Mouse (Mus musculus) heart, embryonic 15.5 days (tissue): ENCODE measurements around the gene Lamc1. TPM values are rescaled to one million over a fixed set of nuclear protein-coding genes. Genes with fewer than 3 reads are reported as not detected.
"Not testable (repeated sequence)": the region's sequence is repeated elsewhere in the genome, so short reads cannot be mapped to it uniquely, and the experiment has no call there.

Experiments used
- ATAC-seq: fragments of 200-750 bp; cut with Nextera tagmentation; replicated peaks from 2 replicates; pipeline ENCODE4 v1.8.0; 2017; ENCODE audit warnings: low read depth, moderate TSS enrichment; ENCODE audit not compliant: insufficient number of reproducible peaks, insufficient read depth, low FRiP score
- H3K27ac ChIP-seq: fragments of 300-500 bp; sonication (generic); 2 replicates; pipeline ENCODE4 v1.5.1; 2015; ENCODE audit warnings: mild to moderate bottlenecking, inconsistent platforms
- H3K27me3 ChIP-seq: fragments of 300-500 bp; sonication (generic); 2 replicates; pipeline ENCODE4 v1.6.1; 2015; ENCODE audit warnings: inconsistent platforms
- H3K36me3 ChIP-seq: fragments of 300-500 bp; sonication (generic); 2 replicates; pipeline ENCODE4 v1.6.1; 2015; ENCODE audit warnings: mild to moderate bottlenecking, inconsistent platforms
- H3K4me1 ChIP-seq: fragments of 300-500 bp; sonication (generic); replicated peaks from 2 replicates; pipeline ENCODE4 v1.6.1; 2015; ENCODE audit warnings: inconsistent platforms
- H3K4me2 ChIP-seq: fragments of 300-500 bp; sonication (generic); 2 replicates; pipeline ENCODE4 v1.6.1; 2015; ENCODE audit warnings: inconsistent platforms, mild to moderate bottlenecking, moderate library complexity
- H3K4me3 ChIP-seq: fragments of 300-500 bp; sonication (generic); 2 replicates; pipeline ENCODE4 v1.5.1; 2015; ENCODE audit warnings: mild to moderate bottlenecking, inconsistent platforms
- H3K9ac ChIP-seq: fragments of 300-500 bp; sonication (generic); 2 replicates; pipeline ENCODE4 v1.6.1; 2015; ENCODE audit warnings: mild to moderate bottlenecking, inconsistent platforms
- H3K9me3 ChIP-seq: fragments of 300-500 bp; sonication (generic); replicated peaks from 2 replicates; pipeline ENCODE4 v1.6.1; 2016; ENCODE audit warnings: inconsistent platforms
- WGBS: fragments of 180-500 bp; shearing (Covaris S2); methylation state at CpG from one replicate; pipeline ENCODE4 v1.1.7; 2015; ENCODE audit warnings: mixed read lengths; 5-methylcytosine and 5-hydroxymethylcytosine counted together
- polyA plus RNA-seq: library from polyadenylated mRNA; unstranded; fragments of >200 nt; fragmentation: Nextera tagmentation; extraction: Ambion mirVana; gene quantifications from 2 replicates; pipeline ENCODE4 v1.2.1, GENCODE M21; 2015

Lamc1 gene
- polyA plus RNA-seq, 1 experiment from 2014 or later, result 74.3 TPM

GRCm38 (mm10) chr1:153297774-153298363 is 34.7 kb downstream of the Lamc1 start:
- H3K4me2 ChIP-seq, H3K4me3 ChIP-seq, H3K9ac ChIP-seq, H3K36me3 ChIP-seq, H3K9me3 ChIP-seq, ATAC-seq, H3K27ac ChIP-seq, H3K27me3 ChIP-seq: not testable (repeated sequence)
- peaks cover 38% of the 10 kb centered on the region for H3K4me1 ChIP-seq
- WGBS, result 83% methylated on average over 4 of the region's 4 CpGs

GRCm38 (mm10) chr1:153296035-153296434 is 36.6 kb downstream of the Lamc1 start:
- H3K9ac ChIP-seq, result no peak overlapping the region
- H3K36me3 ChIP-seq, result no peaks in the 10 kb centered on the region
- no peaks in the 10 kb centered on the region for H3K9me3 ChIP-seq
- no peak overlapping the region for H3K4me3 ChIP-seq
- H3K4me1 ChIP-seq, result peaks cover 47% of the 10 kb centered on the region
- H3K27ac ChIP-seq, result no peak overlapping the region
- 80% methylated on average over 6 of the region's 6 CpGs for WGBS
- H3K4me2 ChIP-seq, result no peak overlapping the region
- no peak for ATAC-seq
- H3K27me3 ChIP-seq, result no peaks in the 10 kb centered on the region

GRCm38 (mm10) chr1:153292892-153293291 is 39.7 kb downstream of the Lamc1 start:
- 28% methylated on average over 5 of the region's 5 CpGs for WGBS

GRCm38 (mm10) chr1:153292202-153292601 is 40.4 kb downstream of the Lamc1 start:
- Histone ChIP-seq H3K27ac (peak overlapping the region; percentile 77), H3K36me3 (no peaks in the 10 kb centered on the region), H3K9me3 (no peaks in the 10 kb centered on the region), H3K4me2 (peak overlapping the region; percentile 22; the same call in 1 of the 2 replicates), H3K4me3 (no peak overlapping the region), H3K27me3 (no peaks in the 10 kb centered on the region), H3K4me1 (peaks cover 50% of the 10 kb centered on the region), H3K9ac (no peak overlapping the region)
- 23% methylated on average over 6 of the region's 6 CpGs for WGBS
- ATAC-seq, result 0 out of 2 replicates have a peak, but pooled peaks have one; percentile 50

More at GRCm38 (mm10) chr1:153292892-153293291, 39.7 kb downstream of the Lamc1 start:
- Histone ChIP-seq H3K4me2 (peak overlapping the region; percentile 14; the same call in 1 of the 2 replicates), H3K9ac (no peak overlapping the region), H3K4me3 (no peak overlapping the region), H3K4me1 (peaks cover 45% of the 10 kb centered on the region), H3K36me3 (no peaks in the 10 kb centered on the region), H3K9me3 (no peaks in the 10 kb centered on the region), H3K27ac (peak overlapping the region; percentile 77), H3K27me3 (no peaks in the 10 kb centered on the region)
- 0 out of 2 replicates have a peak, but pooled peaks have one; percentile 5 for ATAC-seq

GRCm38 (mm10) chr1:153291416-153291815 is 41.2 kb downstream of the Lamc1 start:
- peak overlapping the region; percentile 77 for H3K27ac ChIP-seq
- peaks cover 54% of the 10 kb centered on the region for H3K4me1 ChIP-seq
- H3K9me3 ChIP-seq, result no peaks in the 10 kb centered on the region
- H3K27me3 ChIP-seq, result no peaks in the 10 kb centered on the region
- no peak for ATAC-seq
- no peak overlapping the region for H3K9ac ChIP-seq
- H3K4me3 ChIP-seq, result no peak overlapping the region
- 52% methylated on average over 4 of the region's 4 CpGs for WGBS
- no peaks in the 10 kb centered on the region for H3K36me3 ChIP-seq
- peak overlapping the region; percentile 22; the same call in 1 of the 2 replicates for H3K4me2 ChIP-seq

- 71% methylated on average over 4 of the region's 4 CpGs for WGBS
- no peaks in the 10 kb centered on the region for H3K36me3 ChIP-seq
- peaks cover 48% of the 10 kb centered on the region for H3K4me1 ChIP-seq
- H3K27ac ChIP-seq, result no peak overlapping the region
- no peak for ATAC-seq
- H3K4me2 ChIP-seq, result no peak overlapping the region
- no peaks in the 10 kb centered on the region for H3K9me3 ChIP-seq
- H3K4me3 ChIP-seq, result no peak overlapping the region
- H3K27me3 ChIP-seq, result no peaks in the 10 kb centered on the region
- H3K9ac ChIP-seq, result no peak overlapping the region
Measured at GRCm38 (mm10) chr1:153288010-153288409, 44.6 kb downstream of the Lamc1 start.

GRCm38 (mm10) chr1:153287443-153287842 is 45.1 kb downstream of the Lamc1 start:
- H3K4me3 ChIP-seq, result no peak overlapping the region
- 48% methylated on average over 5 of the region's 5 CpGs for WGBS
- H3K9ac ChIP-seq, result no peak overlapping the region
- H3K4me1 ChIP-seq, result peaks cover 48% of the 10 kb centered on the region
- H3K9me3 ChIP-seq, result no peaks in the 10 kb centered on the region
- H3K36me3 ChIP-seq, result no peaks in the 10 kb centered on the region
- H3K4me2 ChIP-seq, result no peak overlapping the region
- H3K27me3 ChIP-seq, result no peaks in the 10 kb centered on the region
- H3K27ac ChIP-seq, result 0 out of 2 replicates have a peak overlapping the region, but pooled peaks have one; percentile 11
- ATAC-seq, result no peak

- Histone ChIP-seq H3K4me3 (no peak overlapping the region), H3K4me1 (peaks cover 48% of the 10 kb centered on the region), H3K9ac (no peak overlapping the region), H3K27me3 (no peaks in the 10 kb centered on the region), H3K4me2 (0 out of 2 replicates have a peak overlapping the region, but pooled peaks have one; percentile 0), H3K36me3 (no peaks in the 10 kb centered on the region), H3K9me3 (no peaks in the 10 kb centered on the region), H3K27ac (peak overlapping the region; percentile 25)
- 71% methylated on average over 9 of the region's 9 CpGs for WGBS
- no peak for ATAC-seq
Measured at GRCm38 (mm10) chr1:153286216-153286615, 46.4 kb downstream of the Lamc1 start.

- no peak for ATAC-seq
- H3K4me2 ChIP-seq, result no peak overlapping the region
- no peaks in the 10 kb centered on the region for H3K36me3 ChIP-seq
- no peak overlapping the region for H3K27ac ChIP-seq
- H3K4me1 ChIP-seq, result peaks cover 57% of the 10 kb centered on the region
- H3K4me3 ChIP-seq, result no peak overlapping the region
- H3K9me3 ChIP-seq, result no peaks in the 10 kb centered on the region
- no peaks in the 10 kb centered on the region for H3K27me3 ChIP-seq
- H3K9ac ChIP-seq, result no peak overlapping the region
- 72% methylated on average over 8 of the region's 8 CpGs for WGBS
Measured at GRCm38 (mm10) chr1:153285188-153285587, 47.4 kb downstream of the Lamc1 start.

GRCm38 (mm10) chr1:153282342-153282975 is 50.1 kb downstream of the Lamc1 start:
- Histone ChIP-seq H3K4me1 (peaks cover 64% of the 10 kb centered on the region), H3K36me3 (no peaks in the 10 kb centered on the region), H3K27ac (peak overlapping the region; percentile 86; the same call in 1 of the 2 replicates), H3K4me3 (no peak overlapping the region), H3K27me3 (no peaks in the 10 kb centered on the region), H3K4me2 (no peak overlapping the region), H3K9ac (no peak overlapping the region), H3K9me3 (no peaks in the 10 kb centered on the region)
- no peak for ATAC-seq
- WGBS, result 64% methylated on average over 5 of the region's 5 CpGs

GRCm38 (mm10) chr1:153281483-153281882 is 51.1 kb downstream of the Lamc1 start:
- H3K4me2 ChIP-seq, result no peak overlapping the region
- no peaks in the 10 kb centered on the region for H3K27me3 ChIP-seq
- no peak overlapping the region for H3K9ac ChIP-seq
- no peak overlapping the region for H3K4me3 ChIP-seq
- H3K4me1 ChIP-seq, result peaks cover 70% of the 10 kb centered on the region
- peak overlapping the region; percentile 86 for H3K27ac ChIP-seq
- 62% methylated on average over 4 of the region's 4 CpGs for WGBS
- no peaks in the 10 kb centered on the region for H3K36me3 ChIP-seq
- no peak for ATAC-seq
- H3K9me3 ChIP-seq, result no peaks in the 10 kb centered on the region
